Mouse (Mus musculus): ENCODE results near the gene Ubap2l.

The Ubap2l gene

DNA sequence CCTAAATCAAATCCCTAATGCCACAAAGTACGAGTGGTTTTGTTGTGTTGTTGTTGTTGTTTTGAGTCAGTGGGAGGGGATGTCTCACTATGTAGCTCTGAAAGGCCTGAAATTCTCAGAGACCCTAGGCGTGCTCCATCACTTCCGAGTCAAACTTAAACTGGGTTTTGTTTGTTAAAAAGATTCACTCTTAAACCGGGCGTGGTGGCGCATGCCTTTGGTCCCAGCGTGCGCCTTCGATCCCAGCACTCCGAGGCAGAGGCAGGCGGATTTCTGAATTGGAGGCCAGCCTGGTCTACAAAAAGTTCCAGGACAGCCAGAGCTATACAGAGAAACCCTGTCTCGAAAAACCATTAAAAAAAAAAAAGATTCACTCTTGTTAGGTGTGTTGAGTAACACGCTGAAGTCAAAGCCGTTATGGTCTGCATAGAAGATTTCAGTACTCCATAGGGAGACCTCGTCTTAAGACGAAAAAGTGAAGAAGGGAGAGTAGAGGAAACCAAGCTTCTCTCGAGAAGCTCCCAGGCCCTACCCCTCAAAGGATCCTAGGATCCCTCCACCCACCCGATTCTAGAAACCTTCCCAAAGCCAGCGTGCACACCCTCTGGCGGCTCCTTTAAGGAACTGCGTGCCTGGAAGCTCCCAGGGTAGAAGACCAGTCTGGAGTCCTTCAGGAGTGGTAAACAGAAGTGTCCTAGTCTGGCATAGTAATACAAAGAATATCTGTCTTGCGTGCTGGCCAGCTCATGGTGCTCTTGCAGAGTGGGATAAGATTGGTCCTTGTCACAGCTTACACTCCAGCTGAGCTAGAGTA, 88.3 kb downstream of the Ubap2l start:
- peak; percentile 60 for DNase-seq

DNA sequence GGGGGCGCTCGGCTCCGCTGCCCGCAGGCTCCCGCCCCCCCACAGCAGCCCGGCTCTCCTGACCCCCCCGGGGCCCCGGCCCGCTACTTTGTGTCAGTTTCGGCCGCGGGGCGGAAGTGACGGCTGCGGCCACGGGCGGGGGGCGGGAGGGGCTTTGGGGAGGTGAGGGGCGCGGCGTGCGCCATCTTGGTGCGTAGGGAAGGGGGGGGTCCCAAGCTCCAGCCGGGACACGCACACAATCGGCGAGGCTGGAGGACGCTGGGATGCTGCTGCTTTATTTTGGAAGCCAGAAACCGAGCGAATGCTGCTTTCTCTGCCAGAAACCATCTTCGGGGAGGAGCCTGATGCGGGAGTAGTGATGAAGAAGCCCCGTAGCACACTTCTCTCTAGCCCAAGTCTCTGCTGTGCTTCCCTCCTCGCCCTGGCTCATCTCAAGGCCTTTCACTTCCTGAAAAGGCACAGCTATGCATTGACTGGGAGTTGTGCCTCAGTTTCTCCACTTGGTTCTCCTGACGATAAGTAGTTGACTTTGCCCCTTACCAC, 89.1 kb downstream of the Ubap2l start, which contains the start of gene Atp8b2:
Atp8b2 (minus strand) TSS at position 288 of the 543 bp plus-strand sequence.
- peak; percentile 62 for DNase-seq

DNA sequence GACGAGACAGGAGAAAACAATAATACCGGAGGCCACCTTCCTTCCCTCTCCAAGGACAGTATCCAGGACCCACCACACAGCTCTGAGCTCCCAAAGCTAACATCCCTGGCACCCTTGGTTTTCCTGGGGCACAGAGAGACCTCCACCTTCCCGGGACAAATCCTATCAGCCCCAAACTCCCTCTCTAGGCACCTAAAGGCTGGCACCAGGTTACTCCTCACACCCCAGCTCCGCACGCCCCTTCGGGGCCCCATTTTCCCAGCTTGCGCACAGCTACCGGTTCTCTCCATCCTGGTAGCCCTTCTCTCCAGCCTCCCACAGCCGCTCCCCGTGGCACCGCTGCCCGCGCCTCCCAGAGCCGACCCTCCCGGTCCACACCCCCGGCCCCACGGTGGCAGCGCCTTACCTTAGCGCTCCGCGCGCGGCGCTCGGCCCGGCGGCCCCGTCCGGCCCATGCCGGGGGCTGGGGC, 89.6 kb downstream of the Ubap2l start:
- DNase-seq, result peak; percentile 41

DNA sequence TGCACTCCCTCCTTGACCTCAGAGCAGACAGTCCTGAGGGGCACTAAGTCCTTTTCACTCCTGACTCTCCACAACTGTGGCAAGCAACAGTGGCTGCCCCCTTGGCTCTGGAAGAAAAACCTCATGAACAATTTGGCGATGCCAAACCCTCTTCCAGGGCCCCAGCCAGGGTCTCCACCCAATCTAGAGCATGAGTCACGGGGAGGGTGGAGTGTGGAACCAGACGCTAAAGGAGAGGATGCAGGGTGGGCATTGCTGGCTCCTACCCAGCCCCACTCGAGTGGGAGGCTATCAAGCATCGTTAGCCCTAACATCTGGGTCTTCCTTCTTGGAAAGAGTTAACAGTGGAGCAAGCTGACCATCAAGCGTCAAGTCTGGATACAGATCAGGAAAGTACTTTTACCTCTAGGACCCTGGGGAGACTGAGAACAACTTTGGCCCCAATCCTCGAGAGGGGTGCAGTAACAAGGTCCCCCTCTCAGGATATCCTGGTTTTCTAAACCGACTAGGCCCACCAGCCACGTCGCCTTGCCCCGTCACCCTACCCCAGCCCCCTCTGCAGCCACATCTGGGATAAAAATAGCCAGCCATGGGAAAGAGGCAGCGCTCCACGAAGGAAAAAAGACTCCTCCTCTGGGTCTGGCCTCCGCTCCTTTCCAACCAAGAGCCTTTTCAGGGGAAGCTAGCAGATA, 90.2 kb downstream of the Ubap2l start:
- DNase-seq, result peak; percentile 46

DNA sequence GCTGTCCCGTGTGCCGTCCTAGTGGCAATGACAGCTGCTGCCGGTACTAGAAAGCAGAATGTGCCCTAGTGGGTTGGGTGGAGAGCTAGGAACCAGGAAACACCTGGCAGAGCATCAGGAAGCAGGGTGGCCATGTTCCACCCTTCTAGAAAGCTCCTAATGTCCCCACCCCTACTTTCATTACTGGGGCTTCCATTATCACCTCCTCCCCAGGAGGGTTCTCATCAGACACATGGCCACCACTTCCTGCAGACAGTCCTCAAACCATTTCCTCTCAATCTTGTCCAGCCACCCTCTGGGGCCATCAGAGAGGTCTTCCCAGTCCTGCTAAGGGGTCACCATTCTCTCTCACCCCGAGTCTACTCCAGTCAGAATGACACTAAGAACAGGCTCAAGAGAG, 91.0 kb downstream of the Ubap2l start:
- DNase-seq, result peak; percentile 38

DNA sequence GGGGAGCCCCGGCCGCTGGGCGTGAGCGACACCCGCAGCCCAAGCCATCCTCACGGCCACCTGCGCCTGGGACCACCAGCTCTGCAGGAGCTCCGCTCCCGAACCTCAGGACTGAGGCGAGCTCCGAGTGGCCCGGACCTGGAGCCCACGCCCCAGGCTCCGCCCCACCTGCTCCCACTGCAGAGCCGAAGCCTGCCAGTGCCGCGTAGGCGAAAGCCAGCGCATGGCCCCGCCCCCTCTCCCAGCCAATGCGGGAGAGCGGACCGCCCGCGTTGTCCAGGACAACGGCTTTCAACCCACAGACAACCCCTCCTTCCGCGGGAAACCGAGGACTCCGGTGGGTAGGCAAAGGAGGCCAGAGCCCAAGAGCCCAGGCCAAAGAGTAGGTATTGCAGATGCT, 92.0 kb downstream of the Ubap2l start:
- DNase-seq, result peak; percentile 95

DNA sequence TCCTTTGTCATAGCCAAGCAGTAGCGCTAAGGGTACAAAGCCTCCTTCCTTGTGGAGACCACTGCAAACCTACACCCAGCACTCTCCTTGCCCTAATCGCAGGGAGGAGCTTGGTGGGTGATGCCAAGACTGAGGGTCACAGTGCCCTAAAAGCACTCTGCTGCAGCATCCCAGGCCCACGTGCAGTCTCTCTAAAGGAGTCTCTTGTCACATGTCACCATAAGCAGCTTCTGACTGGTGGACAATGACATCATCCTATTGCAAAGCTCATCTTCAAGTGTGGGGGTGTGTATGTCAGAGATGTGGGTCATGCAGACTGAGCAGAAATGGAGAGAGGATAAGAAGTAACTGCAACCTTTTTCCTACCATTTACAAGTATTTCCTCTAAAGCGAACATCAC, 93.0 kb downstream of the Ubap2l start:
- peak; percentile 72 for DNase-seq

DNA sequence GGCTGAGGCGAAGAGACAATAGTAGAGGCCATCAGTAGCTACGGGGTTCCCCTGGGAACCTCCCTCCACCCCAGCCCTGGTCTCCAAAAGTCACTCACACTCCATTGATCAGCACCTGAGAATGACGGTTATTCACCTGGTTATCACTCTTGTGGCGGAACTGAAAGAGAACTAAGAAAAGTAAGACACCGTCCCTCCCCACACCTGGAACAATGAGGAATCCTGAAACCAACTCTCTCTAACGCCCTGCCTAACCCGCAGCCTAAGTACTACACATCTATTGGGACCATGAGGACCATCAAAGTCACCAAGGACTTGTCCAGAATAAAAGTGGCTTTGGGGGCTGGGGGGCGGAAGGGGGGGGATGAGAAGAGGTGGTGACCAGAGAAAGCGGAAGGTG, 94.5 kb downstream of the Ubap2l start:
- no peak for DNase-seq

DNA sequence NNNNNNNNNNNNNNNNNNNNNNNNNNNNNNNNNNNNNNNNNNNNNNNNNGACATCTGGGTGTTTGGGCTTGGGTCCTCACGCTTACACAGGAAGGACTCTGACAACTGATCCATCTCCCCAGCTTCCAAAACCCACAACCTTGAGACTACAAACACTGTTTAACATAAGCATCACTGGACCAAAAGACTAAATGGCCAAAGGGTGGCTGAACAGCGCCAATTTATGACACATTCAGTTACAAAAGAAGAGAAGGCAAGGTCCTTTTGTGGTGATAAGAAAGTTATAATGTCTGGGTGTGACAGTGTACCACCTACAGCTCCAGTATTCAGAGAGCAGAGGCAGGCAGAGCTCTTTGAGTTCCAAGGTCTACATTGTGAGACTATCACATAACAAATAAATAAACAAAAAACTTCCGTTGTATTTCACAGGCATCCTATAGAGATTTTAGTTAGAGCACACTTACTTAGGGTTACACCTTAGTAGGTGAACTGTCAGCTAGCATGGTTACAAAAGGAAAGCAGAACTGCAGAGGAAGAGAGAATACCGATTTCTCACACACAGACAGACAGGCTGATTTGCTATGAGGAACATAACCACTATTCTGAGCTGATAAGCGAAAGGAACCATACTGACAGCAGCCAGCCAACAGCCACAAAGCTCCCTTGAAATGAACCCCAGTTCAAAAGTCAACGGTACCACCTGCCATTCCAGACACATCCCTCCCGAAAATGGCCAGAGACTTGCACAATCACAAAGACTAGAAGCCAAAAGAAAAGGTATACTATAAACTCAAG, 96.1 kb downstream of the Ubap2l start:
- no peak for DNase-seq

DNA sequence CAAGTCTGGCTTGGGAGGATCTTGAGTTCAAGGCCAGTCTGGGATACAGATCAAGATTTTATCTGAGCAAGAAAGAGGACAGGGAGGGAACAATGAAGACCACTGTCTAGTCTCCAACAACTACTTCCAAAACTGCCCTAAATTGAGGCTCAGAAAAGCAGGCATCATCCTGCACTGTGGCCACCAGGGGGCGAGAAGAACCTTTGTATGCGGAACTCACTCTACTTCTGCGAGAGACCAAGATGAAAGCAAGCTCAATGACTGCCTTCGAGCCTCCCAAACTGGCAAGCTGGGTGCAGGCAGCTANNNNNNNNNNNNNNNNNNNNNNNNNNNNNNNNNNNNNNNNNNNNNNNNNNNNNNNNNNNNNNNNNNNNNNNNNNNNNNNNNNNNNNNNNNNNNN, 99.0 kb downstream of the Ubap2l start:
- DNase-seq, result peak; percentile 53
